Mouse (Mus musculus): ENCODE results near the gene Trarg1. TPM values are rescaled to one million over a fixed set of nuclear protein-coding genes. Genes with fewer than 3 reads are reported as not detected.
A peak's percentile ranks its signal among the peaks of the same experiment; 100 is the strongest.
"Not testable (repeated sequence)": the region's sequence is repeated elsewhere in the genome, so short reads cannot be mapped to it uniquely, and the experiment has no call there.

Trarg1 gene
- 0.05 TPM in 1 of 2 replicates, not detected in the other for polyA plus RNA-seq (2016; fragmentation: Nextera tagmentation; extraction: Ambion mirVana)

DNA sequence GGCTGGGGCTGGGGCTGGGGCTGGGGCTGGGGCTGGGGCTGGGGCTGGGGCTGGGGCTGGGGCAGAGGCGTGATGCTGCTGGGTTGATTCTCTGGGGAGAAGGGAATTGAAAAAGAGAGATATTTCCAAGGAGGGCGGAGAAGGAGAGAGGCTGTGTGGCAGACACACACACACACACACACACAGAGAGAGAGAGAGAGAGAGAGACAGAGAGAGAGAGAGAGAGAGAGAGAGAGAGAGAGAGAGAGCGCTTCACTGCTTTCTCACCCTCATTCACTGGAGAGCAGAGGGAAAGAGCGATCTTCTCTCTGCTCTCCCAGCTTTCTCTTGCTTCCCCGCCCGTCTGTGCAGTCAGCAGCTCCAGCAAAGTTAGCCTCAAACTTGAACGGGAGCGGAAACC, at the start of gene Trarg1:
Gene Trarg1, plus strand, starts transcription at position 301 of the 400 bp plus-strand sequence.
- WGBS, result 23% methylated on average over 7 of the region's 8 CpGs
- not testable (repeated sequence) for H3K36me3 ChIP-seq; H3K4me3 ChIP-seq; H3K4me1 ChIP-seq (replicated peaks); H3K4me2 ChIP-seq; H3K27ac ChIP-seq (ENCODE audit: poor library complexity, severe bottlenecking); ATAC-seq (ENCODE audit: insufficient number of reproducible peaks, low FRiP score); H3K9ac ChIP-seq; H3K9me3 ChIP-seq (replicated peaks)
- H3K27me3 ChIP-seq (replicated peaks), result peaks cover 43% of the 10 kb centered on the region

- 34% methylated on average over 2 of the region's 2 CpGs for WGBS
- Histone ChIP-seq H3K4me3 (no peak overlapping the region), H3K9ac (no peak overlapping the region), H3K27ac (ENCODE audit: poor library complexity, severe bottlenecking) (no peak overlapping the region), H3K9me3 (replicated peaks) (no peaks in the 10 kb centered on the region), H3K4me1 (replicated peaks) (peaks cover 16% of the 10 kb centered on the region), H3K27me3 (replicated peaks) (no peaks in the 10 kb centered on the region), H3K36me3 (no peaks in the 10 kb centered on the region), H3K4me2 (no peak overlapping the region)
- ATAC-seq (ENCODE audit: insufficient number of reproducible peaks, low FRiP score), result no peak
These were observed 49.6 kb upstream of the Trarg1 start for GRCm38 (mm10) chr11:76630023-76630422.

DNA sequence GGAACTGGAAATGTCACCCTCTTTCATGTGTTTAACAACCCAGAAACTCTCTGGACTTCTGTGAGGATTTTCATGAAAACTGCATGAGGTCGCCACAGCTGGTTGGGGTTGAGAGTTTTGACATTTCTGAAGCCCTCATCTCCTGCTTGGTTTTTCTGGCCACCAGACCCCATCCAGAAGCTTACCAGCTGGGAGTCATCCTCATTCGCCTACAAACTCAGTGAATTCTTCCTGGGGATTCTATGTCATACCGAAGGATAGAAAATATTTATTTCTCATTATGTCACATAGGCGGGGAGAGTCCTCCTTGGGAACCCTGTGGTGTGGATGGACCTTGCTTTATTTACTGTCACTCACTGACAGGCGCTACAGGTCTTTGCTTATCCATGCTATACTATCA, 49.1 kb upstream of the Trarg1 start:
- WGBS, result 73% methylated on average over 5 of the region's 5 CpGs
- no peak overlapping the region for H3K4me2 ChIP-seq

GRCm38 (mm10) chr11:76639269-76639985, 40.2 kb upstream of the Trarg1 start:
- H3K27me3 ChIP-seq (replicated peaks), result no peaks in the 10 kb centered on the region
- H3K4me3 ChIP-seq, result no peak overlapping the region
- WGBS, result 82% methylated on average over 17 of the region's 17 CpGs
- H3K27ac ChIP-seq (ENCODE audit: poor library complexity, severe bottlenecking), result no peak overlapping the region
- no peaks in the 10 kb centered on the region for H3K4me1 ChIP-seq (replicated peaks)
- no peak for ATAC-seq (ENCODE audit: insufficient number of reproducible peaks, low FRiP score)
- no peak overlapping the region for H3K9ac ChIP-seq
- no peak overlapping the region for H3K4me2 ChIP-seq
- H3K36me3 ChIP-seq, result no peaks in the 10 kb centered on the region
- H3K9me3 ChIP-seq (replicated peaks), result no peaks in the 10 kb centered on the region

More for the DNA sequence above, 49.1 kb upstream of the Trarg1 start:
- Histone ChIP-seq H3K4me3 (no peak overlapping the region), H3K9me3 (replicated peaks) (no peaks in the 10 kb centered on the region), H3K9ac (no peak overlapping the region), H3K27me3 (replicated peaks) (no peaks in the 10 kb centered on the region), H3K36me3 (no peaks in the 10 kb centered on the region), H3K4me1 (replicated peaks) (peaks cover 16% of the 10 kb centered on the region), H3K27ac (ENCODE audit: poor library complexity, severe bottlenecking) (no peak overlapping the region)
- no peak for ATAC-seq (ENCODE audit: insufficient number of reproducible peaks, low FRiP score)

DNA sequence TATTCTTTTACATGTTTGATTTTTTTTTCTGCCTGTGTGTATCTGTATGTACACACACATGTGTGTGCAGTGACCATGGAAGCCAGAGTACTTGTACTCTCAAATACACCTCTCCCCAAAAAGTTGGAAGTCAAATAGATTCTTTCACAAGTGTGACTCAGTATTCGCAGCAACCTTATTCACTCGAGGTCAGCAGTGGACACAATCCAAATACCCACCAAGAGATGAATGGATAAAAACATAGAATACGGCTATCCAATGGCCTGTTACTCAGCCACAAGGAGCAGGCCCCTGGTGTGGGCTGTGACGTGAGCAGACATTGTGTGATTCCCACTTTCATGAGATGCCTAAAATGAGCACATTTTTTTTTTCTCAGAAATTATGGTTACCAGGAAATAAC, 39.4 kb upstream of the Trarg1 start:
- Histone ChIP-seq H3K9me3 (replicated peaks) (no peaks in the 10 kb centered on the region), H3K9ac (no peak overlapping the region), H3K4me2 (no peak overlapping the region), H3K27ac (ENCODE audit: poor library complexity, severe bottlenecking) (no peak overlapping the region), H3K27me3 (replicated peaks) (peaks cover 7% of the 10 kb centered on the region), H3K4me3 (no peak overlapping the region), H3K4me1 (replicated peaks) (no peaks in the 10 kb centered on the region), H3K36me3 (no peaks in the 10 kb centered on the region)
- ATAC-seq (ENCODE audit: insufficient number of reproducible peaks, low FRiP score), result no peak
- 67% methylated on average over 4 of the region's 4 CpGs for WGBS

- 82% methylated on average over 6 of the region's 6 CpGs for WGBS
These were observed 35.4 kb upstream of the Trarg1 start for GRCm38 (mm10) chr11:76644257-76644656.

GRCm38 (mm10) chr11:76645036-76645435, 34.6 kb upstream of the Trarg1 start:
- H3K27me3 ChIP-seq (replicated peaks), result peaks cover 12% of the 10 kb centered on the region
- no peak overlapping the region for H3K9ac ChIP-seq
- H3K4me1 ChIP-seq (replicated peaks), result peaks cover 12% of the 10 kb centered on the region
- H3K27ac ChIP-seq (ENCODE audit: poor library complexity, severe bottlenecking), result no peak overlapping the region
- no peak overlapping the region for H3K4me3 ChIP-seq
- ATAC-seq (ENCODE audit: insufficient number of reproducible peaks, low FRiP score), result no peak
- no peaks in the 10 kb centered on the region for H3K9me3 ChIP-seq (replicated peaks)
- H3K36me3 ChIP-seq, result no peaks in the 10 kb centered on the region
- WGBS, result 72% methylated on average over 9 of the region's 9 CpGs
- H3K4me2 ChIP-seq, result no peak overlapping the region

More at GRCm38 (mm10) chr11:76644257-76644656, 35.4 kb upstream of the Trarg1 start:
- no peaks in the 10 kb centered on the region for H3K36me3 ChIP-seq
- ATAC-seq (ENCODE audit: insufficient number of reproducible peaks, low FRiP score), result no peak
- H3K27ac ChIP-seq (ENCODE audit: poor library complexity, severe bottlenecking), result no peak overlapping the region
- H3K27me3 ChIP-seq (replicated peaks), result peaks cover 12% of the 10 kb centered on the region
- H3K4me3 ChIP-seq, result no peak overlapping the region
- H3K4me2 ChIP-seq, result no peak overlapping the region
- no peaks in the 10 kb centered on the region for H3K9me3 ChIP-seq (replicated peaks)
- H3K9ac ChIP-seq, result no peak overlapping the region
- peaks cover 12% of the 10 kb centered on the region for H3K4me1 ChIP-seq (replicated peaks)

- no peak overlapping the region for H3K27ac ChIP-seq (ENCODE audit: poor library complexity, severe bottlenecking)
- H3K36me3 ChIP-seq, result no peaks in the 10 kb centered on the region
- peaks cover 12% of the 10 kb centered on the region for H3K27me3 ChIP-seq (replicated peaks)
- under 1% methylated on average over 19 of the region's 19 CpGs for WGBS
- H3K4me2 ChIP-seq, result peak overlapping the region; percentile 62
- peak overlapping the region; percentile 26; the same call in 1 of the 2 replicates for H3K9ac ChIP-seq
- H3K9me3 ChIP-seq (replicated peaks), result no peaks in the 10 kb centered on the region
- H3K4me3 ChIP-seq, result peak overlapping the region; percentile 20
- ATAC-seq (ENCODE audit: insufficient number of reproducible peaks, low FRiP score), result peak; percentile 68; the same call in 1 of the 2 replicates
- H3K4me1 ChIP-seq (replicated peaks), result peaks cover 12% of the 10 kb centered on the region
These were observed 33.7 kb upstream of the Trarg1 start for GRCm38 (mm10) chr11:76645955-76646354.

DNA sequence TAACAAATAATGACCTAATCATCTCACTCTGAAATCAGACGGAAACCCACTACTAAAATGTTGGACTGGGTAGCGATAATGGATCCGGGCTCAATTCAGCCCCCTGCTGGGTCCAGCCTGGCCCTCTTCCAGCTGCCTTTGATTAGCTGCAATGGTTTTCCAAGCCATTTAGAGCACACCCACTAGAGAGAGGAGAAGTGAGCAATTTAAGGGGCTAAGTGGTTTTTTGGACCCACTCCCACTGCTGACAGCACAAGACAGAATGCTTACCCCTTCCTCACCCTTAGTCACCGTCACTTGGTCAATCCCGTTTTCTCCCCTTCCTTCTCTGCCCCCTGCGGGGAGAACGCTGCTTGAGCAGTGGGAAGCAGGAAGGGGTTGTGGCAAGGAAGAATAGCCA, 32.5 kb upstream of the Trarg1 start:
- no peak overlapping the region for H3K27ac ChIP-seq (ENCODE audit: poor library complexity, severe bottlenecking)
- H3K27me3 ChIP-seq (replicated peaks), result peaks cover 17% of the 10 kb centered on the region
- H3K9me3 ChIP-seq (replicated peaks), result no peaks in the 10 kb centered on the region
- 5% methylated on average over 7 of the region's 7 CpGs for WGBS
- no peak for ATAC-seq (ENCODE audit: insufficient number of reproducible peaks, low FRiP score)
- H3K36me3 ChIP-seq, result no peaks in the 10 kb centered on the region
- no peak overlapping the region for H3K9ac ChIP-seq
- peaks cover 12% of the 10 kb centered on the region for H3K4me1 ChIP-seq (replicated peaks)
- H3K4me2 ChIP-seq, result peak overlapping the region; percentile 61
- peak overlapping the region; percentile 12 for H3K4me3 ChIP-seq

DNA sequence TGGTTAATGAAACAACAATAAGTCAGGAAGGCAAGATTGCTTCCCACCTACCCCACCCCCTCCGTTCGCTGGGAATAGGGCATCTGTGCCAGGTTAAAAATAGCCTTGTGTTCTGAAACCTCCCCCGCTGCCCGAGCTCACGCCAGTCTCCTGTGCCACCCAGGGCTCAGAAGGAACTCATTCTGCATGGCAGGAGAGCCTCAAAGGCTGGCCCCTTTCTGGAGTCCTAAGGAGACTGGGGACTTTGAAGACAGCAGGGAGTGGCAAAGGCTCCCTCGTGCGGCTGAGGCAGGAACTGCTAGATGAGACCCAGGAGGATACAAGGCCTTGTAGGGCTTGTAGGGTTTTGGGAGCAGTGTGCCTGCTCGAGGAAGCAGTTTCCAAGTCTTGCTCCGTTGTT, 32.1 kb upstream of the Trarg1 start:
- Histone ChIP-seq H3K27me3 (replicated peaks) (peaks cover 17% of the 10 kb centered on the region), H3K9me3 (replicated peaks) (no peaks in the 10 kb centered on the region), H3K4me1 (replicated peaks) (peaks cover 12% of the 10 kb centered on the region), H3K9ac (no peak overlapping the region), H3K4me3 (peak overlapping the region; percentile 12), H3K4me2 (peak overlapping the region; percentile 61), H3K36me3 (no peaks in the 10 kb centered on the region), H3K27ac (ENCODE audit: poor library complexity, severe bottlenecking) (no peak overlapping the region)
- WGBS, result 3% methylated on average over 9 of the region's 9 CpGs
- no peak for ATAC-seq (ENCODE audit: insufficient number of reproducible peaks, low FRiP score)

DNA sequence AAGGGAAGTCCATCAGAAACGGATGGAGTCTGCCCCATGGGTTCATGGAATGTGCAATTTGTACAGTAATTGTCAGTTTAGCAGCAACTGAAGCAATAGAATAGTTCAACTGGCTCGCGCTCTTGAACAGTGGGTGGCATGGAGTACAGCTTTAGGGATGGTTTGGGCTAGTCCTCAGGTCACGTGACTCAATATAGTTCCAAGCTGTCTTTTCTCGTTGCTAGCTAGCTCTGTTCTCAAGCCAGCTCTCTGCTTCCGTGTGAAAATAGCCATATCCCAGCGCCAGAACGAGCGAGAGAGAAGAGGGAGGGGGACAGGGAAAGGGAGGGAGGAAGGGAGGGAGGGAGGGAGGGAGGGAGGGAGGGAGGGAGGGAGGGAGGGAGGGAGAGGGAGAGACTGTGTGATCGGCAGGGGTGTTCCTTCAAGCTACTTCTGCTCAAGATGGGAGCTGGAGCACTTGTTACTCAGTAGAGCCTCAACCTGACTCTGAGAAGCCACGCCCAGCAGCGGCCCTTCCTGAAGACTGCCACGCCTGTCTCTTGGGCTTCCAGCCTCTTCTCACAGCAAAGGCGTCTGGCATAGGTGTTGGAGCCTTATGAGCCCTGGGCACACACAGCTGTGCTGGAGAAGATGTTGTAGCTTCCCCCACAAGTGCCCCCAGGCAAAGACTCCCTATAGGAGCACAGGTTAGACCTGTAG, 28.6 kb upstream of the Trarg1 start:
- Histone ChIP-seq H3K4me3 (no peak overlapping the region), H3K36me3 (no peaks in the 10 kb centered on the region), H3K27me3 (replicated peaks) (0 out of 2 replicates have a peak, but pooled peaks cover 5% of the 10 kb centered on the region), H3K27ac (ENCODE audit: poor library complexity, severe bottlenecking) (no peak overlapping the region), H3K4me1 (replicated peaks) (peaks cover 8% of the 10 kb centered on the region), H3K9me3 (replicated peaks) (no peaks in the 10 kb centered on the region), H3K9ac (no peak overlapping the region), H3K4me2 (no peak overlapping the region)
- WGBS, result 54% methylated on average over 11 of the region's 14 CpGs
- ATAC-seq (ENCODE audit: insufficient number of reproducible peaks, low FRiP score), result no peak

Measured in heart, embryonic 12.5 days (tissue).